Mouse (Mus musculus) neural tube, embryonic 10.5 days (tissue): ENCODE results near the gene Dhx15.
A peak's percentile ranks its signal among the peaks of the same experiment; 100 is the strongest.
"Not testable (repeated sequence)": the region's sequence is repeated elsewhere in the genome, so short reads cannot be mapped to it uniquely, and the experiment has no call there.

Experiments used
- DNase-seq: peaks from one replicate; pipeline ENCODE4 v3.0.0-alpha.2; 2017; ENCODE audit warnings: low spot score; ENCODE audit errors: extremely low spot score

The Dhx15 gene

GRCm38 (mm10) chr5:52190371-52191179 lies at the start of gene Dhx15:
TSS of gene Dhx15 (minus strand) at chr5:52190514.
- DNase-seq = peak; percentile 88

GRCm38 (mm10) chr5:52238877-52239276 lies 48.6 kb upstream of the Dhx15 start:
- no peak for DNase-seq

- DNase-seq = no peak
Measured at GRCm38 (mm10) chr5:52237956-52238735, 47.8 kb upstream of the Dhx15 start.

GRCm38 (mm10) chr5:52236585-52236984 lies 46.3 kb upstream of the Dhx15 start:
- DNase-seq = not testable (repeated sequence)

- DNase-seq = no peak
Measured at GRCm38 (mm10) chr5:52234570-52234969, 44.3 kb upstream of the Dhx15 start.

GRCm38 (mm10) chr5:52233891-52234290 lies 43.6 kb upstream of the Dhx15 start:
- DNase-seq = no peak

GRCm38 (mm10) chr5:52232611-52233010 lies 42.3 kb upstream of the Dhx15 start:
- DNase-seq = no peak

- DNase-seq = no peak
Measured at GRCm38 (mm10) chr5:52232199-52232598, 41.9 kb upstream of the Dhx15 start.

- DNase-seq = no peak
Measured at GRCm38 (mm10) chr5:52230466-52230865, 40.2 kb upstream of the Dhx15 start.

- DNase-seq = no peak
Measured at GRCm38 (mm10) chr5:52226677-52227076, 36.4 kb upstream of the Dhx15 start.

GRCm38 (mm10) chr5:52221596-52221995 lies 31.3 kb upstream of the Dhx15 start:
- no peak for DNase-seq

- no peak for DNase-seq
Measured at GRCm38 (mm10) chr5:52220013-52220804, 29.9 kb upstream of the Dhx15 start.

GRCm38 (mm10) chr5:52218238-52218637 lies 27.9 kb upstream of the Dhx15 start:
- DNase-seq = no peak

GRCm38 (mm10) chr5:52213143-52213900 lies 23.0 kb upstream of the Dhx15 start:
- no peak for DNase-seq

GRCm38 (mm10) chr5:52191180-52191468 lies 810 bp upstream of the Dhx15 start:
- no peak for DNase-seq

- no peak for DNase-seq
Measured at GRCm38 (mm10) chr5:52189664-52190365, 499 bp downstream of the Dhx15 start.

GRCm38 (mm10) chr5:52188206-52188605 lies 2.1 kb downstream of the Dhx15 start:
- DNase-seq = no peak

- no peak for DNase-seq
Measured at GRCm38 (mm10) chr5:52177326-52177725, 13.0 kb downstream of the Dhx15 start.

- DNase-seq = no peak
Measured at GRCm38 (mm10) chr5:52168468-52168867, 21.8 kb downstream of the Dhx15 start.

GRCm38 (mm10) chr5:52149138-52149537 lies 41.2 kb downstream of the Dhx15 start:
- no peak for DNase-seq

- no peak for DNase-seq
Measured at GRCm38 (mm10) chr5:52147141-52147540, 43.2 kb downstream of the Dhx15 start.
